Mouse (Mus musculus): Measurements from ENCODE around the gene Wnt3.

DNA sequence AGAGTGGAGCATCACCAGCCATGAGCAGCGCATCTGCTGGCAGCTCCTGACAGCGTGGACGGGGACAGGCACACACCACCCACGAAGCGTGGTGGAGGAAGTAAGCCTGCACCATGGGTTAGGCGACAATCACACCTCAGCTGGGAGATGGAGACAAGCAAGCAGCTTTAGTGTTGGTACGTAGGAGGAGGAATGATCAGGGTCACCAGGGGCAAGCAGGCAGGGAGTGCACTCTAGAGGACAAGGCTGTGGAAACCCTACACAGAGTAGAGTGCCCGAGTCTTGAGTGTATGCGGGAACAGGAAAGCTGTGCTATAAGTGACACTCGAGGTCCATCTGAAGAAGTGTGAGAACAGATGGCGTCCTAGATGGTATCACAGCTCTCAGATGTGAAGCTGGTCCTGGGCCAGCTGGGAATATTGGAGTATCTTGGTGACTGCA lies 49.6 kb upstream of the Wnt3 start:
- no peak for TF ChIP-seq CTCF (IDR thresholded peaks at IDR 0.05)
- TF ChIP-seq EP300 (IDR thresholded peaks at IDR 0.05), result no peak

Measured in lung, postnatal 0 days (tissue).